Mouse (Mus musculus): ENCODE results near the gene Ank.

DNA sequence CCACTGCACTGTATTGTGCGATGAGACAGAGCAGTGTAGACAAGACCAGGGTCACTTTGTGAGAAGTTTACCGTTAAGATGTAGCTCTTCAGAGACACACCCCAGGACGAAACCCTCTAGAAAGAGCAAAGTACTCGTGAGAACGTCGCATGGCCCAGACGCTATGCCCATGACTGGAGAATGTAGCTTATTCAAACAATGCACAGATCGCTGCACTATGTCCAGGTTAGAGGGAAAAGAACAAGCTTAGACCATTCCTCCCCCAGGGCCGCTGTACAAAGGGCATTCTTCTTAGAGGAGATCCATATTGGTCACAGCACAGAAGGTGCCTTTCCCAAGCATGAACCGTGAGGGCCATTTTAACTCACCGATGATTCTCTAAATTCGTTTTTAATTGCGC, 35.9 kb downstream of the Ank start:
- TF ChIP-seq POLR2A (IDR thresholded peaks at IDR 0.05; ENCODE audit: extremely low read depth, insufficient read depth, low read length) (no peak), CTCF (IDR thresholded peaks at IDR 0.05; ENCODE audit: extremely low read depth, insufficient read depth, low read length) (no peak)

All from cortical plate, adult 2 months (tissue).